Mouse (Mus musculus) CD4-positive, CD25-positive, alpha-beta regulatory T cell, adult 4 months (primary cell): ENCODE measurements around the gene Tspan13. TPM values are rescaled to one million over a fixed set of nuclear protein-coding genes. Genes with fewer than 3 reads are reported as not detected.

Experiments
- ATAC-seq: one replicate; pipeline ENCODE4 v1.8.0; 2017
- polyA plus RNA-seq, 2 experiments: library from polyadenylated mRNA; unstranded; fragments of 100-300 nt; shearing (Covaris generic); gene quantifications; one replicate each; pipeline ENCODE4 v1.2.1; 2017

Gene Tspan13
- polyA plus RNA-seq, 2 experiments from 2014 or later = 219 to 252 TPM

DNA sequence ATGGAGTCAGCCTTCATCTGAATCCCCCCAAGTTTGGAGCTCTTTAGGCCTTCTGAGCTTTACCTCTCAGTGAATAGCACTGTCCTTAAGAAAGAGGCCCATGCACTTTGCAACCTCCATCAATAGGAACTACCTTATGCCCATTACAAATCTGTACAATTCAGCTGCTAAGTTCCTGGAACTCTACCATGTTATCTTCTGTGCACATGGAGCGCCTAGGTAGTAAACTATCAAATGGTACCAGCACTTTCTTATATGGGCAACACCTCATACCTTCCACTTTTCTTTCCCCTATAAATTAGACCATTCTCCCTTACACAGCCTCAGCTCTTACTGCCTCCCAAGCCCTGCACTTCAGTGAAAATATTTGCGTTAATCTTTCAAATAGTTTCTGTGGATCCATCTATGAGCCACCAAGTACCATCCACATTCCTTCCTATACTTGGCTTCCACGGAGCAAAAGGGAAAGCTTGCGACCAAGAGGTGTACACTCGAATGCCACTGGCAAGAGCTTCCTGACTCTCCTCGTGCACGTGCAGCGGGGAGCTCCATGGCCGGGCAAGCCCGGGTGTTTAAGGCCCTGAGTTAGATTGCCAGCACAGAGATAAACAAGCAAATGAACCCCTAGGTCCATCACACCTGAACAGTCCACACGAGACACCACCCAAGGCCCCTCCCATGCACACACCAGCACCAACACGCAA, 11.5 kb downstream of the Tspan13 start:
- no peak for ATAC-seq

DNA sequence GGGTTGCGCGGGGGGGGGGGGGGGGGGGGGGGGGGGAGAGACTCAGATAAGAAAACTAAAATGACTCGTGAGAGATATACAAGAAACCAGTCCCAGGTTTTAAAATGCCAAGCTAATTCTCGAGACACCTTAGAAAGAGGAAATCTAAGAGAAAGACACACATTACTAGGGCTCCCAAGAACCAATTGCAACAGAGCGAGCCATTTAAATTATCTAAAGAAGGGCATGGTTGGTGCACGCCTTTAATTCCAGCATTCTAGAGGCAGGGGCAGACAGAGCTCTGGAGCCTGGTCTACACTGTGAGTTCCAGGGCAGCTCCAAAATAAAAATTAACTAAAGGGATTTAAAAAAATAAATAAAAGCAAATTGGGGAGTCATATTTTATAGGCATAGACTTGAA, 12.6 kb downstream of the Tspan13 start:
- peak; percentile 4 for ATAC-seq

DNA sequence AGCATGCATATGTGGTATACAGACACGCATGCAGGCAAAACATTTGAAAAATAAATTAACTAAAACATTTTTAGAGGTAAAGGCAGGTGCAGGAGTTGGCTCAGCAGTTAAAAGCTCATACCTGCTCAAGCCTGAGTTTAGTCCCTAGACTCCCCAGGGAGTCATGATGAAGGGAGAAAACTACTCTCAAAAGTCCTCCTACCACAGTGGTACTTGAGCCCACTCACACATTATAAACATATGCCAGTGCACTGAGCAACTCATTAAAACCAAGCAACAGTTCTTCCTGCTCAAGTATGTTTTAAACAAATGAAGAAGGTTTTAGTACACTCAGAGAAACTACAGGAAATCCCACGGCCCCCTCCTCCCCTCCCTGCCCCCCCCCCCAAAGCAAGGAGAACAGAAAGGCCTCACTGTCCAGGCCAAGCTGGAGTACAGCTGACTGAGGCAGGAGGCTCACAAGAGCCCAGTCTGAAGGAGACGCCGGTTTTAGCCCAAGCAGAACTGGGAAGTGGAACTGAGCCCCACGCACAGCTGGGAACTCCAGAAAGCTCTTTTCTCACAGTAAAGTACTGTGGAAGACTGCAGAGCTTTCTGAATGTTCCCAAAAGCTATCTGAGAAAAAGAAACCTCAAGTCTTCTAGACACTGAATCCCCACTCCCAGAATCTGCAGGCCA, 13.2 kb downstream of the Tspan13 start:
- ATAC-seq = peak; percentile 21

DNA sequence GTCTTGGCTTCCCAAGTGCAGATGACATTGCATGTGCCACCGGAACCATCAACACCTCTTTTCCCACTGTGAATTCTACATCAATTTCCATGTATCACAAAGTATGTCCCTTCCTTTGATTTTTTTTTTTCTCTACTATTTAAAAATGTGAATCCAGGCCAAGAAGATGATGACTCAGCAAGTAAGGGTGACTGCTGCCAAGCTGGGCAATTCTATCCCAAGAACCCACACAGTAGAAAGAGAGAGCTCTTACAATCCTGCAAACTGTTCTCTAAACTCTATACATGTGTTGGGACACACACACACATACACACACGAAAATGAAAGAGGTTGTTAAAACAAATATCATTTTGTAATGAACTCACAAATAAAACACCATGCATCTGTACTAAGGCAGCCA, 15.1 kb downstream of the Tspan13 start:
- no peak for ATAC-seq

DNA sequence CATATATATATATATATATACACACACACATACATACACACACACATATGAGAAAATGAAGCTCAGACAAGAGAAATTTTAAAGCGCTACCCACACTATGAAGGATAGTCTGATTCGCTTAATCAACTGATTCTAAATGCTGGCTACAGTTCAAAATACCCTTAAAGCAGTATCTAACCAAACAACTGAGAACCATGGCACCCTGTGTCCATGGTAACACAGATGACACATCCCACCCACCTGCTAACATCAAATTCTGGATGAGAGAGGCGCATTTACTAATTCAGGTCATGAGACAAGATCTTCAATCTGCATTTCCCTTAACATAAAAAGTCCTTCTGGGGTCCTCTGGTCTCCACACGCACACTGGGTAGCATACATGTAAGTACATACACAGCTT, 16.2 kb downstream of the Tspan13 start:
- no peak for ATAC-seq

DNA sequence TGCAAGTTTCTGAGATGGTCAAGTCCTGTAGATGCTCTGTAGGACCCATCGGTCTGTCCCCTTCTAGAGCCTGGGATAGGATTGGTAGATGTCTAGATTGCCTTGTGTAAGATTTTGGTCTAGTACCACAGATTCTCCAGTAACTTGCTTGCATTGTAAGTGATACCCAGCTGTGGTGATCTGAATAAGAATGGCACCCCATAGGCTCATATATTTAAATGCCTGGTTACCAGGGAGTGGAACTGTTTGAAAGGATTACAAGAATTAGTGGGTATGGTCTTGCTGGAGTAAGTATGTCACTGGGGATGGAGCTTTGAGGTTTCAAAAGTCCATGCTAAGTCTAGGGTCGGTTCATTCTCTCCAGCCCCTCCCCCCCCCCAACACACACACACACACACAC, 21.6 kb downstream of the Tspan13 start:
- no peak for ATAC-seq

DNA sequence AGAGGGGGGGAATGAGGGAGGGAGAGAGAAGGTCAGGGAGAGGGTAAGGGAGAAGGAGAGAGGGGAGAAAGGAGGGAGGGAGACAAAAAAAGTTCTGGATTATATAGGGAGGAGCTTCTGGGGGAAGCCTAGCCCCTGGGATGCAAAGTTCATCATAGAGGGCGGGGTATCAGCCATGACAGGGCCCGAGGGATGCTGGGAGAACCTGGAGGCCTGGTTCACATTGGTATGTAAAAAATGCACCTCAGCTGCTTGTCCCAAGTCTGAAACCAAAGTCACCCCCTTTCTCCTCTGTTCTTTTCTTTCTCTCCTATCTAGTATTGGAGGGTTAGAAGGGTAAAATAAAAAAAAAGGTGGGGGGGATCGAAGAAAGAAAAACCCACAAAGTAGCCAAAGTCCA, 22.2 kb downstream of the Tspan13 start:
- no peak for ATAC-seq

DNA sequence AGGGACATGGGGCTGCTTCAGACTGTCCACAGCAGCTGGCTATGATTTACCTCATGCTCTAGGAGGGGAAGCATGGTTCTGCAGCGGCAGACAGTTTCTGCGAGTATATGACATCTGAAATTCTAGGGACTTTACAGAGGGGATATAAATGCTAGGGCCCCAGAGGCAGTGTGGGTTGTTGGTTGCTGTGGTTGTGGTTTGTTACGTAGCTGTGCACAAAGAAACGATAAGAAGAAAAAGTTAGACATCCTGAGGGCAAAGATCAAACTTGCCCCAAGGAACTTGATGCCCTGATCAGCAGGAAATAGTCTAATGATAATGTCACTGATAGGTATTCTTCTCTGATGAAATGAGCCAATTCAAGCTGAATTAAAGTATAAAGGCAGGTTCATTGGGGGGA, 22.7 kb downstream of the Tspan13 start:
- ATAC-seq = peak; percentile 92

DNA sequence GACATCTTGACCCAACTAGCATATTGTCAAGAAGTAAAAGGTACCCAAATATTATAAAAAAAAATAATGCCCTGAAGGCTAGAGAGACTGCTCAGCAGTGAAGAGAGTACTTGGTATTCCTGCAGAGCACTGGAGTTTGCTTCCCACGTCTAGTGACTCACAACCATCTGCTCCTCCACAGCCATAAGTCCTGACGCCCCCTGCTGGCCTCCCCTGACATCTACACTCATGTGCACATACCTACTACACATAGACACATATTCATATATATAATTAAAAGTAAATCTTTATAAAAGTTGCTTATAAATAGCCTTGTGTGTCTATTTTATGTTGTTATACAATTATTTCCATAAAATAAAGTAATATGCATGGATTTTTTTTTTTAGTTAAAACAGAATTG, 24.5 kb downstream of the Tspan13 start:
- ATAC-seq = no peak

DNA sequence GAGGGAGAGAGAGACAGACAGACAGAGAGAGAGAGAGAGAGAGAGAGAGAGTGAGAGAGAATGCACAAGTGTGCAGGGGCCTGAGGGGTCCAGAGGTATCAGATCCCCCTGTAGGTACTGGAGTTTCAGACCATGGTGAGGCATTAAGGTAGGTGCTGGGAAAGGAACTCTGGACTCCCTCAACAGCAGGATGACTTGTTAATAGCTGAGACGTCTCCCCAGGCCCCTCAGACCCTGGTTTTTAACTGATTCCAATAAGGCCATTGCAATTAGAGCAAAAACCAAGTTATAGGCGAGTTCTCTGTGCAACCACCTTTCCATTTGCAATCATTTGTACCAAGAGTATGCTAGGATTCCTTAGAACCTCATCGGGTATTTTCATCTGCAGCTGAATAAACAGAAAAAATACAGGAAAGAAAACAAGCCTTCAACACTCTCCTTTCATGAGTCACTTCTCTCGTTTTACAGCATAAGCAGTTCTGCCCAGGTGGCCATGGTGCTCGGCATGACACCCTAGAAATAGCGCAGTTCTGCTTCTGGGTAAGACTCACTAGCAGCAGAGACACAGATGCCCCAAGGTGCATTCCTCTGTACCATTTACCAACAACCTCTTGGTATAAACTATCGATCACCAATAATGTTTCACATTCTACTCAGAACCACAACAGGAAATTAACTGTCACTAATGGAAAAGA, 28.9 kb downstream of the Tspan13 start:
- no peak for ATAC-seq

DNA sequence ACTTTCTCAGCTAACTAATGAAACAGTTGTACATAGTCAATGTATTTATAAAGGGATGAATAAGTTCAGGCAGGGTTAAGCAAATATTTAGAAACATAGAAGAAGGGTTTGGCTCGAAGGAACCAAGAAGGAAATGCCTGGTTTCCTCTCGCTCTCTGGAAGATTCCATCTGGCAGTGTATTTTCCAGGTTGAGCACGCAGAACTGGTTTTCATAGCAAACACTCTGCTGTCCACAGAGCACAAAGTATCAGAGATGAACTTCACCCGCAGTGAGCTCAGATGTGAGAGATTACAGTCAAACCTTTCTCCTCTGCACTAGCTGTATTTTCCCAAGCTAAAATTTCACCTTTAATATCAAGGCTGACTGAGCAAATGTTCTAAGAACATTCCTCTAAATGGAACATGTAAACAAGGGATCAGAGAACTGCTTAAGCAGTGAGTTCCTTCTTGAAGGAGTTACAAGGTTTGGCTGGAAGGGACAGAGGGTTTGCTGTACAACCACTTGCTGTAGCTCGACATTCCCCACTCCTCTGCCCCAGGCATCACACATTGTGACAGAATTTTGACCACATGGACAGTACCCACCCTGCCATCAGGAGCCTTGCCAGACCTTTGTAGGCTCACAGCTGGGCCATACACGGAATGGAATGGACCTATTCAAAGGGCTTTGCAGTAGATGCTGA, 33.8 kb downstream of the Tspan13 start:
- ATAC-seq = no peak

DNA sequence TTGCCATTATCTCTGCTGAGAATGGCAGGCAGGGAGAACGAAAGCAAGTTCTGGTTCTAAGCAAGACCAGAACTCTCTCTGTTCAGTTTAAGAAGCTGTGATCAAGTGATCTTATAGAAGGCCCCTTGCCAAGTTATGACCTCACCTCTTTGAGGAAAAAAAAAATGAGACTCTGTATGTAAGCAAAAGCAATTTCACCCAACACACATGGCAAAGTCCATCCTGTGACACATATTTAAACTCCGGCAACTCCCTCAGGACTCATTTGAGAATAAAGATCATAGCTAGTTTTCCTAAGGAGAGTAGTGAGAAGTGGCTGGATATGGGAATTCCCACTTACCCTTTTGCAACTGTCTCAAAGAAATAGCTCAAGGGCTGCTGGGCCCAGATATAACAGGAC, 34.7 kb downstream of the Tspan13 start:
- no peak for ATAC-seq

DNA sequence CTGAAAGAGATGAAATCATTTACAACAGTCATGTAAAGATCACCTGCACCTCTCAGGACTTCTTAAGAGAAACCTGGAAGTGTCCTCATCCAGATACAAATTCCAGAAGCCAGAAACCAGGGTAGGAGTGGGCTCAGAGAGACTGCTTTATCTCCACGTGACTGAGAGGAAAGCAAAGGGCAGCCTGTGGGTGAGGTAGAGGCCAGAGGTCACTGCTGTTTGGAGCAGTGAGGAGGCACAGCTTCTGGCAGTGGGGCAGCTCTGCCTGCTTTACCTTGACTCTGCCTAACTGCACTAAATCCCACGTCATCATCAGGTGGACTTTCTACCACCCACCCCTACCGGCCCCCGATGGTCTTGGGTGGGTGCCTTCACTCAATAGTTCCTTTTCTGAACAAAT, 37.6 kb downstream of the Tspan13 start:
- peak; percentile 8 for ATAC-seq

DNA sequence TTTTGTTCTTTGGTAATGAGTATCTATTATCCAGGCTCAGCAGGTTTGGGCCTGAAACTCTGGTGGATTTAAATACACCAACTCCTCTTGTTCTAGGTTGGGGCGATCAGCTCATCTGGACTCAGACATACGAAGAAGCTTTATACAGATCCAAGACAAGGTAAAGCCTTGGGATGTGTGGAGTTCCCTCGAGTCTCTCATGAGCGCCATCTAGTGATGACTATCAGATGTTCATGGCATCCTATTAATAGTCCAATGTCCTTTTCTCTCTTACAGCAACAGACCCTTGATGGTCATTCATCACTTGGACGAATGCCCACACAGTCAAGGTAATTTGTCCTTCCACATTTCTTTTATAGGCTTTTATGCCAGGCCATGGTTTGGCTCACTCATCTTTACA, 46.5 kb downstream of the Tspan13 start:
- peak; percentile 54 for ATAC-seq

DNA sequence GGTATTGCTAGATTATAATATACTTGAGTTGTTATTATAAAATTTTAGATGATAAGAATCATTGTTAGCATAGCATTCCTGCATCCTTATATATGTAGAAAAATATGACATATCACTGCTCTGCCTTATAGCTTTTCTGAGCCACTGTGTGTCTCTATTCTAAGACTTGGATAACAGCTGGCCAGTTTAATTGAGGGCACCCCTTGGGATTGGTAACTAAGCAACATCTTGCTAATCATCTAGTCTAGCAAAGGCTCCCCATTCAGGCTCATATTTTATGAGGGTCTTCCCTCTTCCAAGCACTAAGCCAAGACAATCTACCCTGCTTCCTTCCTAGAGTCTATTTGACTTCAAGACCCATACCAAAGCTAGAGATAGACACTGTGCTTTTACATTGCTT, 48.2 kb downstream of the Tspan13 start:
- no peak for ATAC-seq

DNA sequence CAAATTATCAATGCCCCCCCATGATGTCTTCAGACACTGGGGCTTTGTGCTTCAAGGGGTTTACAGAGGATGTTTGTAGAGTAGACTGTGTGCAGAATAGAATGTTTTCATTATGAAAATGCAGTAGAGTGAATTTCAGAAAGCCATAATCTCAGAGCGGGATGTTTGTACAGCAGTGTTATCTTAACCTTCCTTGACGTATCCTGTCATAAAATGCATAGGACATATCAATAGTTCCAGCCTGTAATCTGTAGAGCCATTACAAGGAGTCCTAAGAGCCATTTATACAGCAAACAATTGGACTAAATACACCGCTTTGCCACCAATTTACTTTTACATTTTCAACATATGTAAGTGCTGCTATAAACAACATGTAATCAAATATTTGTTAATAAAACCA, 48.7 kb downstream of the Tspan13 start:
- ATAC-seq = no peak

DNA sequence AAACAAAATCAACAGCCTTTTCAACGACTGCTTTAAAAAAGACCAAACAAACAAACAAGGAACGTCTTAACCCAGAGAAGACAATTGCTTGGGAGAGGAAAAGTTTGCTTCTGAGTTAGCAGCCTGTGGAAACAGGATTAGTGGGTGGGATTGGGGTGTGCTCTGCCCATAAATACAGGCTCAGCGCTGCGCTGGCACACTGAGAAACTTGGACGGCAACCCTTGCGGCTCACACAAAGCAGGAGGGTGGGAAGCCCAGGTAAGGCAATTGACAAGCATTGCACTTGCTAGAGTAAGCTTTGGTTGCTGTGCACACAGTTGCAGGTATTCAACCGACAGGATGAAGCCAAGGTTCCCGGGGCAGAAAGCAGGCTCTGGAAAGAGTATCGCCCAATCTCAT, 49.6 kb downstream of the Tspan13 start, which contains the start of gene Agr2:
Agr2 (plus strand) TSS at position 197 of the 400 bp plus-strand sequence.
- ATAC-seq = no peak

DNA sequence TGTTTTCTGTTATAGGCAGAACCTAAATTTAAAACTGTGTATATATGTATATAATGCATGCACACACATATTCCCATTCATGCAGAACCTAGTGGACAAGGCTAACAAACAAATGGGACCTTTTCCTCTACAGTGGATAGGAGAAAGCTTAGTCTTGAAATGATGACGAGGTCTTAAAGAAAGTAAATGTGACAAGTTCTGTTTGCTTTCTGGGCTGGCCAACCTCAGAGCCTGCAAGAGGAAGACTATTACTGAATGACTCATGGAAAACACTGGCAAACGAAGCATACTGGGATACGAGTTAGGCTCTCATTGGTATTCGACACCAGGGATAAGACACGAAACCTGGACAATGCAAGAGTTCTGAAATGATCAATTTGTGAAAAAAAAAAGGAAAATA, 57.6 kb downstream of the Tspan13 start:
- no peak for ATAC-seq

DNA sequence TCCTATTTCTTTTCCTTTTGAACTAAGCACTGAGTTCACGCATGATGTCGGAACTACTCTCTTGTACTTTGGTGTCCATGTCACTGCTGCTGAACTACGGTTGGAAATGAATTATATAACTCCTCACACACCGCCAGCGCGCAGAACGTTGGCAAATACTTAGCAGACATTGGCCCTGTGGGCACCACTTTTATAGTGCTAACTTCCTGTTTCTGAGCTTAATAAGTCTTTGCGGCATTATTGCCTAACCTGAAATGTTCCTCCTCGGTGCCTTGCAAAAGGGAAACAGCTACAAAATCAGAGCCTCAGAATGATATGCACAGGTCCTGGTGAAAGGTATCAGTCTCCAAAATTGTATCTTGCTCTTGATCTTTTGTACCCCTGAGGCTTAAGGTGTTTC, 58.8 kb downstream of the Tspan13 start:
- peak; percentile 65 for ATAC-seq

DNA sequence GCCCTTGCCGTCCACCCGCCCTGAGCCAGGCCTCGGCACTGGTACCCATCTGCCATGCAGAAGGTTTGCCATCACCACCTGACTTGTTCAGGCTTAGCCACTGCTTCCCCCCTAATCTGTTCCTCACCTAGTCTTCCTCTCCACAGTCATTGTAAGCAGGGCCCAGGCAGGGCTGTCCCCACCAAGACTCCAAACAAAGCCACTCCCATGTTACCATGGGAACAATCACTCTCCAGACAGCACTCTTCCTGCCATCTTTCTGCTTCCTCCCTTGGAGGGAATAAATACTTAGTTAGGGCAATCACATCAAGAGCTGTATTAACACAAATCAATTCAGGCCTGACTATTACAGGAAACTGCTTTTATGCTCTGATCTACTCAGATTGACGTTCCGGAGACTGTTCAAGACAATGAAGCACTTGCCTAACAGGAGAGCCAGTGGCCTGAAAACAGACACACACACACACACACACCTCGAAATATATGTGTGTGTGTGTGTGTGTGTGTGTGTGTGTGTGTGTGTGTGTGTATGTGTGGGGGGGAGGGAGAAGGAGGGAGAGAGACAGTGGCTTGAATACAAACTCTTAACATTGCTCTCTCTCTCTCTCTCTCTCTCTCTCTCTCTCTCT, 60.5 kb downstream of the Tspan13 start:
- ATAC-seq = peak; percentile 40

DNA sequence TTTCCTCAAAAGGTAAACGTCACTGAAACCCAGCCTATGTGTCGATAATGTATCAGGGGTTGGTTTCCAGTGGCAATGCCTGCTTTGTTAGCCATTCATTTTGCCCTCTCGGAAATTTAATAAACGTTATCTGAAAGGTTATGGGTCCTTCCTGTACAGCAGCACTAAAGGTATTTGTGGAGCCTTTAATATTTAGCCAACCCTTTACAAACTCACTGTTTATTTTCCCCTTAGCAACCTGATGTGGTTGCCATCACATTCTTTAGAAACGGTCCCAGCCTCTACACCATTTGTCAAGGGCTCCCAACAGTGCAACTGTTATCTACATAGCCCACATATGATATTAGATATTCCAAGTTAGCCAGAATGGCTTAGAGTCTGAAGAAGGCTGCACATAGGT, 62.7 kb downstream of the Tspan13 start:
- no peak for ATAC-seq

DNA sequence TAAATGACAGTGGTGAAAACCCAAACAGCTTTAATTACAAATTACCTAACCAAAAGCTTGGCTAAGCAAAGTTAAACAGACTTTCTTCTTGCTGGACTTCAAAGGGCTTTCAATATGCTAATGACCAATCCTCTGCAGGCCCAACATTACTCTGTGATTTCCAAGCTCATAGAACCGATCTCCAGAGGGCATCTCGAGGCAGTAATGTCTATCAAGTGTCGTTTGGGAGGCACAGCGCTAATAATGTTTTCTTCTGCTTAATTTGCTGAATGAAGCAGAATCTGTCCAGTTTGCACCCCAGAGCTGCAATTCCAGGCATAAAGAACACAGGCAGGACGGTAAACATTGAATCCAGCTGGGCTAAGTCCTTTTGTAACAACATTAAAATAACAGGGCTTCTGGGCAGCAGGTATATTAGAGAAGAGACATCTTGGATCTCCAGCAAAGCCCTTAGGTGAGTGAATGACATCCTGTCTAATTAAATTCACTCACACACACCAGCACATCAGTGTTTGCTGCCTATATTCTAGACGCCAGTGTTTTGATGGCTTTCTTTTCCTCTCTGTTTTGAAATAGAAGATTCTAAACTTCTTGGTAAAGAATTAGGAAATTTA, 64.6 kb downstream of the Tspan13 start:
- ATAC-seq = no peak
